Mouse (Mus musculus) cerebellum, adult 9-11 months (tissue): ENCODE measurements at regions not wholly inside any gene's neighbourhood (a gene's known extent, or its start where the extent isn't known, plus 50 kb on each side); places are given as distances from the start of the nearest gene placed in this dataset.
A peak's percentile ranks its signal among the peaks of the same experiment; 100 is the strongest.
"Not testable (repeated sequence)": the region's sequence is repeated elsewhere in the genome, so short reads cannot be mapped to it uniquely, and the experiment has no call there.

ENCODE experiments used
- DNase-seq: peaks from one replicate; pipeline ENCODE4 v3.0.0; 2022

- DNase-seq, result not testable (repeated sequence)
These were observed 874.7 kb upstream of the Tmeff2 start for GRCm38 (mm10) chr1:50025766-50026165.

GRCm38 (mm10) chr1:50035261-50035660 lies 865.2 kb upstream of the Tmeff2 start:
- peak; percentile 43 for DNase-seq

DNA sequence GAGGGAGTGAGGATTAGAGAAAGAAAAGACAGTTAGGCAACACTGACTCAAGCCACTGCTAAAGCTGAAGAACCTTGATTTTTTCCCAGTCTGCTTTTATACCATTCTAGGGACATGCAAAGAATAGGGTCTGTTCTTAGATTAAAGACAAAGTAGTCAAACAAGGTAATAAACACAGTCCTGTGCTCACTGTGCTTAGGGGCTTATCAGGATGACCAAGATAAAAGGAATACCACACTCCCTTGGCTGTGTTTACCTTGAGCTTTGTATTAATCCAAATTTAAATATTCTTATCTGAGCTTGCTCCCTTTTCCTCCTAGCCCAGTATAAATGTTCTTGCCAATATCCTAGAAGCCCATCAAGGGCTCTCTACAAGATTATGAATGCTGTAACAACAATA lies 854.6 kb upstream of the Tmeff2 start:
- DNase-seq, result no peak

- no peak for DNase-seq
These were observed 810.7 kb upstream of the Tmeff2 start for GRCm38 (mm10) chr1:50089731-50090130.
